Mouse (Mus musculus): Measurements from ENCODE around the gene Far1. TPM values are rescaled to one million over a fixed set of nuclear protein-coding genes. Genes with fewer than 3 reads are reported as not detected.

The Far1 gene
- polyA plus RNA-seq (2012; ENCODE audit: insufficient read depth, insufficient read length, missing spikeins) = 97.2 and 101 TPM in 2 replicates

- Histone ChIP-seq H3K27ac (ENCODE audit: insufficient read depth, low read depth, low read length) (peak within 1 kb of the TSS; percentile 54), H3K4me1 (ENCODE audit: control insufficient read depth, insufficient read depth, low read length) (peaks cover 20% of the 10 kb centered on the region)
Measured at GRCm38 (mm10) chr7:113513286-113513962, at the start of gene Far1. Gene Far1 (plus strand): TSS chr7:113513834.

GRCm38 (mm10) chr7:113468345-113468744 lies 45.3 kb upstream of the Far1 start:
- no peaks in the 10 kb centered on the region for H3K4me1 ChIP-seq (ENCODE audit: control insufficient read depth, insufficient read depth, low read length)
- H3K27ac ChIP-seq (ENCODE audit: insufficient read depth, low read depth, low read length) = no peak overlapping the region
- no peak for TF ChIP-seq POLR2A (IDR thresholded peaks at IDR 0.05; ENCODE audit: borderline replicate concordance, low read depth, low read length)
- no peak for TF ChIP-seq CTCF (IDR thresholded peaks at IDR 0.05; ENCODE audit: low read depth, low read length)
- no peak overlapping the region for H3K4me3 ChIP-seq (ENCODE audit: insufficient read depth, low read length)

More at GRCm38 (mm10) chr7:113513286-113513962, at the start of gene Far1:
- no peak for TF ChIP-seq POLR2A (IDR thresholded peaks at IDR 0.05; ENCODE audit: borderline replicate concordance, low read depth, low read length)
- no peak for TF ChIP-seq CTCF (IDR thresholded peaks at IDR 0.05; ENCODE audit: low read depth, low read length)
- H3K4me3 ChIP-seq (ENCODE audit: insufficient read depth, low read length) = peak within 1 kb of the TSS; percentile 77

- TF ChIP-seq POLR2A (IDR thresholded peaks at IDR 0.05; ENCODE audit: borderline replicate concordance, low read depth, low read length) (no peak), CTCF (IDR thresholded peaks at IDR 0.05; ENCODE audit: low read depth, low read length) (no peak)
- no peaks in the 10 kb centered on the region for H3K4me1 ChIP-seq (ENCODE audit: control insufficient read depth, insufficient read depth, low read length)
- H3K4me3 ChIP-seq (ENCODE audit: insufficient read depth, low read length) = no peak overlapping the region
- H3K27ac ChIP-seq (ENCODE audit: insufficient read depth, low read depth, low read length) = no peak overlapping the region
Measured at GRCm38 (mm10) chr7:113470671-113471070, 43.0 kb upstream of the Far1 start.

GRCm38 (mm10) chr7:113471653-113472052 lies 42.0 kb upstream of the Far1 start:
- Histone ChIP-seq H3K27ac (ENCODE audit: insufficient read depth, low read depth, low read length) (no peak overlapping the region), H3K4me3 (ENCODE audit: insufficient read depth, low read length) (no peak overlapping the region), H3K4me1 (ENCODE audit: control insufficient read depth, insufficient read depth, low read length) (no peaks in the 10 kb centered on the region)
- TF ChIP-seq POLR2A (IDR thresholded peaks at IDR 0.05; ENCODE audit: borderline replicate concordance, low read depth, low read length) = no peak
- TF ChIP-seq CTCF (IDR thresholded peaks at IDR 0.05; ENCODE audit: low read depth, low read length) = no peak

GRCm38 (mm10) chr7:113495792-113496191 lies 17.8 kb upstream of the Far1 start:
- TF ChIP-seq CTCF (IDR thresholded peaks at IDR 0.05; ENCODE audit: low read depth, low read length) (no peak), POLR2A (IDR thresholded peaks at IDR 0.05; ENCODE audit: borderline replicate concordance, low read depth, low read length) (no peak)
- Histone ChIP-seq H3K27ac (ENCODE audit: insufficient read depth, low read depth, low read length) (no peak overlapping the region), H3K4me3 (ENCODE audit: insufficient read depth, low read length) (no peak overlapping the region), H3K4me1 (ENCODE audit: control insufficient read depth, insufficient read depth, low read length) (peaks cover 4% of the 10 kb centered on the region; the same call in 1 of the 2 replicates)

- Histone ChIP-seq H3K4me3 (ENCODE audit: insufficient read depth, low read length) (no peak overlapping the region), H3K27ac (ENCODE audit: insufficient read depth, low read depth, low read length) (no peak overlapping the region), H3K4me1 (ENCODE audit: control insufficient read depth, insufficient read depth, low read length) (peaks cover 4% of the 10 kb centered on the region; the same call in 1 of the 2 replicates)
- TF ChIP-seq POLR2A (IDR thresholded peaks at IDR 0.05; ENCODE audit: borderline replicate concordance, low read depth, low read length) (no peak), CTCF (IDR thresholded peaks at IDR 0.05; ENCODE audit: low read depth, low read length) (no peak)
Measured at GRCm38 (mm10) chr7:113498413-113498812, 15.2 kb upstream of the Far1 start.

- Histone ChIP-seq H3K27ac (ENCODE audit: insufficient read depth, low read depth, low read length) (no peak overlapping the region), H3K4me1 (ENCODE audit: control insufficient read depth, insufficient read depth, low read length) (peaks cover 7% of the 10 kb centered on the region; the same call in 1 of the 2 replicates), H3K4me3 (ENCODE audit: insufficient read depth, low read length) (no peak overlapping the region)
- TF ChIP-seq CTCF (IDR thresholded peaks at IDR 0.05; ENCODE audit: low read depth, low read length) (no peak), POLR2A (IDR thresholded peaks at IDR 0.05; ENCODE audit: borderline replicate concordance, low read depth, low read length) (no peak)
Measured at GRCm38 (mm10) chr7:113499821-113500220, 13.8 kb upstream of the Far1 start.

GRCm38 (mm10) chr7:113502453-113502852 lies 11.2 kb upstream of the Far1 start:
- Histone ChIP-seq H3K27ac (ENCODE audit: insufficient read depth, low read depth, low read length) (no peak overlapping the region), H3K4me1 (ENCODE audit: control insufficient read depth, insufficient read depth, low read length) (peaks cover 12% of the 10 kb centered on the region), H3K4me3 (ENCODE audit: insufficient read depth, low read length) (no peak overlapping the region)
- TF ChIP-seq CTCF (IDR thresholded peaks at IDR 0.05; ENCODE audit: low read depth, low read length) = no peak
- TF ChIP-seq POLR2A (IDR thresholded peaks at IDR 0.05; ENCODE audit: borderline replicate concordance, low read depth, low read length) = no peak

GRCm38 (mm10) chr7:113505047-113505446 lies 8.6 kb upstream of the Far1 start:
- Histone ChIP-seq H3K27ac (ENCODE audit: insufficient read depth, low read depth, low read length) (no peak overlapping the region), H3K4me3 (ENCODE audit: insufficient read depth, low read length) (no peak overlapping the region), H3K4me1 (ENCODE audit: control insufficient read depth, insufficient read depth, low read length) (peaks cover 8% of the 10 kb centered on the region)
- TF ChIP-seq POLR2A (IDR thresholded peaks at IDR 0.05; ENCODE audit: borderline replicate concordance, low read depth, low read length) (no peak), CTCF (IDR thresholded peaks at IDR 0.05; ENCODE audit: low read depth, low read length) (no peak)

- no peak overlapping the region for H3K27ac ChIP-seq (ENCODE audit: insufficient read depth, low read depth, low read length)
- TF ChIP-seq POLR2A (IDR thresholded peaks at IDR 0.05; ENCODE audit: borderline replicate concordance, low read depth, low read length) (no peak), CTCF (IDR thresholded peaks at IDR 0.05; ENCODE audit: low read depth, low read length) (no peak)
- peaks cover 8% of the 10 kb centered on the region for H3K4me1 ChIP-seq (ENCODE audit: control insufficient read depth, insufficient read depth, low read length)
- H3K4me3 ChIP-seq (ENCODE audit: insufficient read depth, low read length) = no peak overlapping the region
Measured at GRCm38 (mm10) chr7:113505516-113506045, 8.1 kb upstream of the Far1 start.

All from bone marrow macrophage, adult 2 months (primary cell).